11 mouse cellular contexts compared by ENCODE assay signal in genomic region chr11:56040917-56041316, GRCm38 (mm10). TPM values are rescaled to one million over a fixed set of nuclear protein-coding genes. Genes with fewer than 3 reads are reported as not detected.
DNase-seq lines count a peak whose midpoint lies in the region; ATAC-seq lines count a peak whose summit lies in the region.
"Had no signal": no experiment of that assay in that cellular context is flagged by ENCODE, and none has a peak within 500 bp of the region (broad histone marks: within the 10 kb centered on the region; RNA-seq: fewer than 3 reads in every experiment).

Gene Nmur2, minus strand, starts transcription at chr11:56041010.

- no peak for DNase-seq in lung, postnatal 25 days (ENCODE audit: low spot score)
- peak; percentile 35 for DNase-seq in limb, embryonic 11.5 days (ENCODE audit: low spot score)
- peak; percentile 43 for DNase-seq in testis, postnatal 10 days (ENCODE audit: low spot score)
- no peak for DNase-seq in MN1 (ENCODE audit: low spot score)
- DNase-seq: kidney, postnatal 36 days had no signal

- no peaks in the 10 kb centered on the region for H3K9me3 ChIP-seq in lung, embryonic 16.5 days (ENCODE audit: control insufficient read depth, low read length)
- no peaks in the 10 kb centered on the region for H3K9me3 ChIP-seq in embryonic facial prominence, embryonic 13.5 days
- no peaks in the 10 kb centered on the region for H3K9me3 ChIP-seq in limb, embryonic 11.5 days (ENCODE audit: control insufficient read depth, low read length)
- H3K9me3 ChIP-seq: embryonic facial prominence, embryonic 12.5 days; limb, embryonic 15.5 days had no signal

- no peak within 1 kb of the TSS for H3K4me2 ChIP-seq in lung, embryonic 16.5 days (ENCODE audit: low read depth, low read length)
- H3K4me2 ChIP-seq in embryonic facial prominence, embryonic 13.5 days: peak within 1 kb of the TSS; percentile 11; the same call in 1 of the 2 replicates
- H3K4me2 ChIP-seq in limb, embryonic 11.5 days (ENCODE audit: low read depth, severe bottlenecking): no peak within 1 kb of the TSS
- H3K4me2 ChIP-seq: embryonic facial prominence, embryonic 12.5 days; limb, embryonic 15.5 days had no signal

- H3K4me1 ChIP-seq in lung, embryonic 16.5 days (replicated peaks; ENCODE audit: control insufficient read depth, insufficient read depth, low read length): no peaks in the 10 kb centered on the region
- H3K4me1 ChIP-seq in embryonic facial prominence, embryonic 13.5 days: no peaks in the 10 kb centered on the region
- no peaks in the 10 kb centered on the region for H3K4me1 ChIP-seq in limb, embryonic 11.5 days (ENCODE audit: control insufficient read depth, insufficient read depth, low read length)
- H3K4me1 ChIP-seq: embryonic facial prominence, embryonic 12.5 days; megakaryocyte, embryonic 14.5 days had no signal

- no peaks in the 10 kb centered on the region for H3K27me3 ChIP-seq in lung, embryonic 16.5 days (ENCODE audit: control insufficient read depth, insufficient read depth, low read depth, low read length)
- H3K27me3 ChIP-seq in embryonic facial prominence, embryonic 13.5 days: no peaks in the 10 kb centered on the region
- H3K27me3 ChIP-seq in limb, embryonic 11.5 days (ENCODE audit: control insufficient read depth, insufficient read depth, low read length): no peaks in the 10 kb centered on the region
- H3K27me3 ChIP-seq: embryonic facial prominence, embryonic 12.5 days; limb, embryonic 15.5 days; megakaryocyte, embryonic 14.5 days had no signal

- ATAC-seq in lung, embryonic 16.5 days (ENCODE audit: low read depth): 0 out of 2 replicates have a peak, but pooled peaks have one; percentile 26
- no peak for ATAC-seq in embryonic facial prominence, embryonic 13.5 days (ENCODE audit: insufficient number of reproducible peaks, insufficient read depth, low FRiP score, low TSS enrichment, low read depth)
- no peak for ATAC-seq in limb, embryonic 11.5 days (ENCODE audit: insufficient number of reproducible peaks, low FRiP score, low TSS enrichment, low read depth)
- ATAC-seq in frontal cortex, adult (ENCODE audit: low TSS enrichment): no peak

- WGBS in lung, embryonic 16.5 days: 6% methylated on average over 6 of the region's 6 CpGs
- 4% methylated on average over 6 of the region's 6 CpGs for WGBS in embryonic facial prominence, embryonic 13.5 days
- 2% methylated on average over 6 of the region's 6 CpGs for WGBS in limb, embryonic 11.5 days

- no peak within 1 kb of the TSS for H3K4me3 ChIP-seq in lung, embryonic 16.5 days (ENCODE audit: low read length)
- H3K4me3 ChIP-seq in embryonic facial prominence, embryonic 13.5 days: no peak within 1 kb of the TSS
- no peak within 1 kb of the TSS for H3K4me3 ChIP-seq in limb, embryonic 11.5 days (ENCODE audit: low read depth, low read length)
- H3K4me3 ChIP-seq: embryonic facial prominence, embryonic 12.5 days; limb, embryonic 15.5 days; megakaryocyte, embryonic 14.5 days had no signal

- no peak within 1 kb of the TSS for H3K9ac ChIP-seq in lung, embryonic 16.5 days (ENCODE audit: low read length)
- no peak within 1 kb of the TSS for H3K9ac ChIP-seq in embryonic facial prominence, embryonic 13.5 days
- no peak within 1 kb of the TSS for H3K9ac ChIP-seq in limb, embryonic 11.5 days (ENCODE audit: low read length)
- H3K9ac ChIP-seq: embryonic facial prominence, embryonic 12.5 days; limb, embryonic 15.5 days had no signal

- no peak within 1 kb of the TSS for H3K27ac ChIP-seq in lung, embryonic 16.5 days (ENCODE audit: low read length)
- H3K27ac ChIP-seq in embryonic facial prominence, embryonic 13.5 days: no peak within 1 kb of the TSS
- no peak within 1 kb of the TSS for H3K27ac ChIP-seq in limb, embryonic 11.5 days (replicated peaks; ENCODE audit: low read depth, low read length)
- H3K27ac ChIP-seq: embryonic facial prominence, embryonic 12.5 days; limb, embryonic 15.5 days had no signal

- no peaks in the 10 kb centered on the region for H3K36me3 ChIP-seq in lung, embryonic 16.5 days (ENCODE audit: control insufficient read depth, insufficient read depth, low read length)
- no peaks in the 10 kb centered on the region for H3K36me3 ChIP-seq in embryonic facial prominence, embryonic 13.5 days
- H3K36me3 ChIP-seq in limb, embryonic 11.5 days (ENCODE audit: control insufficient read depth, insufficient read depth, low read length): no peaks in the 10 kb centered on the region
- H3K36me3 ChIP-seq: embryonic facial prominence, embryonic 12.5 days; limb, embryonic 15.5 days had no signal

RNA-seq across cellular contexts. Expression of gene Nmur2, which starts in this region (rescaled TPM):
- polyA plus RNA-seq in lung, embryonic 16.5 days (2015; fragmentation: Nextera tagmentation; extraction: Ambion mirVana): not detected in 2 replicates
- polyA plus RNA-seq in embryonic facial prominence, embryonic 13.5 days (2015; fragmentation: Nextera tagmentation; extraction: Ambion mirVana): 0.21 and 0.31 TPM in 2 replicates
- not detected in 2 replicates for polyA plus RNA-seq in limb, embryonic 11.5 days (2014; fragmentation: Nextera tagmentation; extraction: Ambion mirVana)
- polyA plus RNA-seq: limb, embryonic 15.5 days had no signal

Comparison
In these comparisons a context has a peak if more than half of its experiments do, and no peak if none do; other contexts are left out.
1. Peak in ATAC-seq in lung, embryonic 16.5 days; RNA of the gene not detected or under 1 TPM.
2. Peak in DNase-seq in limb, embryonic 11.5 days; RNA of the gene not detected or under 1 TPM.